Mouse (Mus musculus): ENCODE measurements around the gene Asb2. TPM values are rescaled to one million over a fixed set of nuclear protein-coding genes. Genes with fewer than 3 reads are reported as not detected.

Gene Asb2
- polyA plus RNA-seq, 1 experiment from 2014 or later, result 18.7 TPM

GRCm38 (mm10) chr12:103358951-103359801, 3.4 kb upstream of the Asb2 start:
- ATAC-seq (ENCODE audit: insufficient read depth, low FRiP score, low read depth), result no peak
- WGBS, result 52% methylated on average over 4 of the region's 4 CpGs

GRCm38 (mm10) chr12:103358216-103358615, 2.4 kb upstream of the Asb2 start:
- H3K9ac ChIP-seq, result no peak overlapping the region
- no peak for ATAC-seq (ENCODE audit: insufficient read depth, low FRiP score, low read depth)
- no peaks in the 10 kb centered on the region for H3K27me3 ChIP-seq (replicated peaks)
- H3K4me3 ChIP-seq (replicated peaks), result no peak overlapping the region
- no peaks in the 10 kb centered on the region; the same call in 1 of the 2 replicates for H3K4me1 ChIP-seq
- no peaks in the 10 kb centered on the region for H3K9me3 ChIP-seq
- 75% methylated on average over 8 of the region's 8 CpGs for WGBS
- H3K4me2 ChIP-seq, result no peak overlapping the region
- no peaks in the 10 kb centered on the region for H3K36me3 ChIP-seq
- no peak overlapping the region for H3K27ac ChIP-seq

More at GRCm38 (mm10) chr12:103358951-103359801, 3.4 kb upstream of the Asb2 start:
- no peak overlapping the region for H3K4me2 ChIP-seq
- H3K27me3 ChIP-seq (replicated peaks), result no peaks in the 10 kb centered on the region
- no peak overlapping the region for H3K9ac ChIP-seq
- no peak overlapping the region for H3K27ac ChIP-seq
- no peaks in the 10 kb centered on the region for H3K9me3 ChIP-seq
- H3K4me1 ChIP-seq, result no peaks in the 10 kb centered on the region; the same call in 1 of the 2 replicates
- H3K36me3 ChIP-seq, result no peaks in the 10 kb centered on the region
- H3K4me3 ChIP-seq (replicated peaks), result no peak overlapping the region

GRCm38 (mm10) chr12:103356415-103356748, 581 bp upstream of the Asb2 start:
- no peaks in the 10 kb centered on the region for H3K9me3 ChIP-seq
- ATAC-seq (ENCODE audit: insufficient read depth, low FRiP score, low read depth), result no peak
- no peaks in the 10 kb centered on the region for H3K36me3 ChIP-seq
- H3K4me1 ChIP-seq, result no peaks in the 10 kb centered on the region
- no peaks in the 10 kb centered on the region for H3K27me3 ChIP-seq (replicated peaks)
- no peak overlapping the region for H3K4me3 ChIP-seq (replicated peaks)
- 82% methylated on average over 4 of the region's 4 CpGs for WGBS
- H3K9ac ChIP-seq, result no peak overlapping the region
- H3K4me2 ChIP-seq, result no peak overlapping the region
- peak overlapping the region; percentile 51; the same call in 1 of the 2 replicates for H3K27ac ChIP-seq

- peak overlapping the region; percentile 9; the same call in 1 of the 2 replicates for H3K4me2 ChIP-seq
- H3K27me3 ChIP-seq (replicated peaks), result no peaks in the 10 kb centered on the region
- 0 out of 2 replicates have a peak, but pooled peaks have one; percentile 9 for ATAC-seq (ENCODE audit: insufficient read depth, low FRiP score, low read depth)
- no peaks in the 10 kb centered on the region for H3K36me3 ChIP-seq
- WGBS, result 15% methylated on average over 5 of the region's 5 CpGs
- H3K9ac ChIP-seq, result no peak overlapping the region
- no peaks in the 10 kb centered on the region for H3K9me3 ChIP-seq
- no peak overlapping the region for H3K27ac ChIP-seq
- no peaks in the 10 kb centered on the region for H3K4me1 ChIP-seq
- peak overlapping the region; percentile 10; the same call in 1 of the 2 replicates for H3K4me3 ChIP-seq (replicated peaks)
Measured at GRCm38 (mm10) chr12:103353538-103353937, 2.3 kb downstream of the Asb2 start.

- ATAC-seq (ENCODE audit: insufficient read depth, low FRiP score, low read depth), result no peak
- H3K9me3 ChIP-seq, result no peaks in the 10 kb centered on the region
- WGBS, result 87% methylated on average over 6 of the region's 6 CpGs
- no peak overlapping the region for H3K4me3 ChIP-seq (replicated peaks)
- no peak overlapping the region for H3K9ac ChIP-seq
- no peak overlapping the region for H3K4me2 ChIP-seq
- no peaks in the 10 kb centered on the region for H3K4me1 ChIP-seq
- no peaks in the 10 kb centered on the region for H3K27me3 ChIP-seq (replicated peaks)
- H3K27ac ChIP-seq, result no peak overlapping the region
- H3K36me3 ChIP-seq, result no peaks in the 10 kb centered on the region
Measured at GRCm38 (mm10) chr12:103352735-103353134, 3.1 kb downstream of the Asb2 start.

- H3K4me3 ChIP-seq (replicated peaks), result no peak overlapping the region
- 4% methylated on average over 3 of the region's 3 CpGs for WGBS
- H3K4me1 ChIP-seq, result no peaks in the 10 kb centered on the region
- H3K9ac ChIP-seq, result no peak overlapping the region
- H3K27me3 ChIP-seq (replicated peaks), result no peaks in the 10 kb centered on the region
- H3K9me3 ChIP-seq, result no peaks in the 10 kb centered on the region
- H3K27ac ChIP-seq, result no peak overlapping the region
- no peak overlapping the region for H3K4me2 ChIP-seq
- ATAC-seq (ENCODE audit: insufficient read depth, low FRiP score, low read depth), result no peak
- H3K36me3 ChIP-seq, result no peaks in the 10 kb centered on the region
Measured at GRCm38 (mm10) chr12:103348506-103348905, 7.3 kb downstream of the Asb2 start.

- no peaks in the 10 kb centered on the region for H3K4me1 ChIP-seq
- no peak overlapping the region for H3K9ac ChIP-seq
- H3K27me3 ChIP-seq (replicated peaks), result no peaks in the 10 kb centered on the region
- no peaks in the 10 kb centered on the region for H3K36me3 ChIP-seq
- no peak overlapping the region for H3K4me3 ChIP-seq (replicated peaks)
- H3K27ac ChIP-seq, result no peak overlapping the region
- ATAC-seq (ENCODE audit: insufficient read depth, low FRiP score, low read depth), result no peak
- H3K4me2 ChIP-seq, result no peak overlapping the region
- WGBS, result 53% methylated on average over 5 of the region's 5 CpGs
- H3K9me3 ChIP-seq, result no peaks in the 10 kb centered on the region
Measured at GRCm38 (mm10) chr12:103347406-103347805, 8.4 kb downstream of the Asb2 start.

GRCm38 (mm10) chr12:103346945-103347344, 8.9 kb downstream of the Asb2 start:
- Histone ChIP-seq H3K27ac (no peak overlapping the region), H3K9ac (no peak overlapping the region), H3K27me3 (replicated peaks) (no peaks in the 10 kb centered on the region), H3K4me1 (no peaks in the 10 kb centered on the region), H3K4me3 (replicated peaks) (no peak overlapping the region), H3K9me3 (no peaks in the 10 kb centered on the region), H3K36me3 (no peaks in the 10 kb centered on the region), H3K4me2 (no peak overlapping the region)
- 75% methylated on average over 8 of the region's 8 CpGs for WGBS
- ATAC-seq (ENCODE audit: insufficient read depth, low FRiP score, low read depth), result no peak

- Histone ChIP-seq H3K27ac (no peak overlapping the region), H3K36me3 (no peaks in the 10 kb centered on the region), H3K4me1 (no peaks in the 10 kb centered on the region), H3K9ac (no peak overlapping the region), H3K9me3 (no peaks in the 10 kb centered on the region), H3K27me3 (replicated peaks) (no peaks in the 10 kb centered on the region), H3K4me3 (replicated peaks) (no peak overlapping the region), H3K4me2 (no peak overlapping the region)
- ATAC-seq (ENCODE audit: insufficient read depth, low FRiP score, low read depth), result no peak
- 51% methylated on average over 7 of the region's 7 CpGs for WGBS
Measured at GRCm38 (mm10) chr12:103344934-103345333, 10.9 kb downstream of the Asb2 start.

GRCm38 (mm10) chr12:103343456-103343855, 12.3 kb downstream of the Asb2 start:
- WGBS, result 76% methylated on average over 8 of the region's 8 CpGs
- Histone ChIP-seq H3K27me3 (replicated peaks) (no peaks in the 10 kb centered on the region), H3K36me3 (no peaks in the 10 kb centered on the region), H3K4me2 (no peak overlapping the region), H3K4me3 (replicated peaks) (no peak overlapping the region), H3K27ac (no peak overlapping the region), H3K4me1 (no peaks in the 10 kb centered on the region), H3K9me3 (no peaks in the 10 kb centered on the region), H3K9ac (no peak overlapping the region)
- ATAC-seq (ENCODE audit: insufficient read depth, low FRiP score, low read depth), result no peak

- WGBS, result 78% methylated on average over 5 of the region's 5 CpGs
- Histone ChIP-seq H3K36me3 (no peaks in the 10 kb centered on the region), H3K4me2 (no peak overlapping the region), H3K9me3 (no peaks in the 10 kb centered on the region), H3K27me3 (replicated peaks) (no peaks in the 10 kb centered on the region), H3K4me3 (replicated peaks) (no peak overlapping the region), H3K9ac (no peak overlapping the region), H3K4me1 (no peaks in the 10 kb centered on the region), H3K27ac (no peak overlapping the region)
- no peak for ATAC-seq (ENCODE audit: insufficient read depth, low FRiP score, low read depth)
Measured at GRCm38 (mm10) chr12:103341212-103341611, 14.6 kb downstream of the Asb2 start.

GRCm38 (mm10) chr12:103338162-103338798, 17.5 kb downstream of the Asb2 start:
- ATAC-seq (ENCODE audit: insufficient read depth, low FRiP score, low read depth), result peak; percentile 54; the same call in 1 of the 2 replicates

More at GRCm38 (mm10) chr12:103338162-103338798, 17.5 kb downstream of the Asb2 start:
- Histone ChIP-seq H3K9ac (no peak overlapping the region), H3K36me3 (no peaks in the 10 kb centered on the region), H3K4me2 (0 out of 2 replicates have a peak overlapping the region, but pooled peaks have one; percentile 10), H3K9me3 (no peaks in the 10 kb centered on the region), H3K27me3 (replicated peaks) (no peaks in the 10 kb centered on the region), H3K4me1 (no peaks in the 10 kb centered on the region), H3K27ac (no peak overlapping the region), H3K4me3 (replicated peaks) (no peak overlapping the region)
- 45% methylated on average over 14 of the region's 14 CpGs for WGBS

All from stomach, embryonic 15.5 days (tissue).